Mouse (Mus musculus) mature B cell (primary cell): ENCODE results near the gene Vps52.
"Not testable (repeated sequence)": the region's sequence is repeated elsewhere in the genome, so short reads cannot be mapped to it uniquely, and the experiment has no call there.

Experiments
- in situ Hi-C: fragments of 300-500 bp; cut with MboI; formaldehyde crosslinking; loops from 2 replicates; pipeline ENCODE4 v1.14.3; 2019

Vps52 gene

DNA sequence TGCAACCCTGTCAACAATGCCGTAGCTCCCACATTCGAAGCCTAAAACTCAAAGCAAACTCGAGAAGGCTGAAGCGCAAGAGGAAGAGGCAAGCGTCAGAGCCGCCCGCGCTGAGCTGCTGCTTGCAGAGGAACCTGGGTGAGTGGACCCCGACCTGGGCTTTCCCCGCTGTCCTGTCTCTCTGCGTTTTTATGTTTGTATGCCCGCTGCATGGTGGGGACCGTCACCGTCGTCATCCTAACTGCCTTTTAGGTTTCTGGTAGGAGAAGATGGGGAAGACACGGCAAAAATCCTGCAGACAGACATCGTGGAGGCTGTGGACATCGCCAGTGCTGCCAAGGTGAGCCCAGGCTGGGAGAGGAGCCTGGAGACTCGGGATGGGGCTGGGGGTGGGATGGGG, 14.2 kb upstream of the Vps52 start:
- in situ Hi-C loops: no loop called here

DNA sequence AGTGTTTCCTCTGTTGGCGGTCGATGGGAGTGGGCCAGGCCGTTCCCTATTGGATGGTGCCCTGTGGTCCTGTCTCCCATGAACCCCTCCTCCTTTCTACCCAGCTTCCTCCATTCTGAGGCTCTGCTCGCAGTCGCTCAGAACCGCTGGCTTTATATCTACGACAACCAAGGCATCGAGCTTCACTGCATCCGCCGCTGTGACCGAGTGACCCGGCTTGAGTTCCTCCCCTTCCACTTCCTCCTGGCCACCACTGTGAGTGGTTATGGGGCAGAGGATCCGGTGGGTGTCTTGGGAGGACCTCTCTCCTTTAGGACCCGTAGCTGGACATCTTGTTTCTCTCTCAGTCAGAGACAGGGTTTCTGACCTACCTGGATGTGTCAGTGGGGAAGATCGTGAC, 12.2 kb upstream of the Vps52 start:
- in situ Hi-C loops: no loop called here

DNA sequence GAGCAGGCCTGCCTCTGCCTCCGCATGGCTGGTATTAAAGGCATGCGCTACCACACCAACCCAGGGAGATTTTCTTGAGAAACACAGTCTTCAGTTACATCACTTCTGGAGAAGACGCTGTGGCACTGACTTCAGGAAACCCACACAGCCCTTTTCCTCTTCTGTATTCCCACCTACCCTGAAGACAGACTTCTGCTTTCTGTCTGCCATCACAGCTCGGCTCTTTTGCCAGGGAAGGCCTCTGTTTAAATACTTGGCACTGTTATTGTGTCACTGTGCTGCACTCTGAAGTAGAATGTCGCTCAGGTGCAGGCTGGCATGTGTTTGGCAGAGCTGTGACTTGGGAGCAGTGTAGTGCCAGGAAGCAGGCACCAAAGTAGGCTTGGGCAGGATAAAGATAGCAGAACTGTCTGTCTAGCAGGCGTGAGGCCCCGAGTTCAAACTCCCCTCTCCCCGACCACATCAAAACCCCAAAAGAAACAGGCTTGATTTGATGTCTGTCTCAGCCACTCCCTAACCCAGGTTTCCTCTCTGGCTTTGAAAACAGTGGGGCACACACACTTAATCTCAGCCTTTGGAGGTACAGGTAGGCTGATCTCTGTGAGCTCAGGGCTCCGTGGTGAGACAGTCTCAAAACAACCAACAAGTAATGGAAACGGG, 8.1 kb upstream of the Vps52 start:
- in situ Hi-C loops: no loop called here

DNA sequence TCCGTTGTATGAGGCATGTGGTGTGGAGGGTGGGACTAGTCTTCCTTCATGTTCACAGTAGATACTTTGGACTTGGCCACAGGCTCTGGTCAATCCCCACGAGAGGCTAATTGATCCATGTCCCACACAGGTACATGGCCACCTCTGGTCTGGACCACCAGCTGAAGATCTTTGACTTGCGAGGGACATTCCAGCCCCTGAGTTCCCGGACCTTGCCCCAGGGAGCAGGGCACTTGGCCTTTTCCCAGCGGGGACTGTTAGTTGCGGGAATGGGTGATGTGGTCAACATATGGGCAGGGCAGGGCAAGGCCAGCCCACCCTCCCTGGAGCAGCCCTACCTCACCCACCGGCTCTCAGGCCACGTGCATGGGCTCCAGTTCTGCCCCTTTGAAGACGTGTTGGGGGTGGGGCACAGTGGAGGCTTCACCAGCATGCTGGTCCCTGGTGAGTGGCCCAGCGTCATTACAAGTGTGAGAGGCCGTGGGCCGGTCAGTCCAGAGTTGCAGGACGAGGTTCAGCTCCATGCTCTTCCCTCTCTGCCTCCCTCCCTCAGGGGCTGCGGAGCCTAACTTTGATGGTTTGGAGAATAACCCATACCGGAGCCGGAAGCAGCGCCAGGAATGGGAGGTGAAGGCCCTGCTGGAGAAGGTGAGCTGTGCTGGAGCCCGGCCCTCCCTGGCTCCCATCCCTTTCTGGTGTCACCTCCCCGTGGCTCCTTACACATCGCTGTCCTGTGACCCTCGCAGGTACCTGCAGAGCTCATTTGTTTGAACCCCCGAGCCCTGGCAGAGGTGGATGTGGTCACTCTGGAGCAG, 7.3 kb upstream of the Vps52 start:
- in situ Hi-C loops: no loop called here

DNA sequence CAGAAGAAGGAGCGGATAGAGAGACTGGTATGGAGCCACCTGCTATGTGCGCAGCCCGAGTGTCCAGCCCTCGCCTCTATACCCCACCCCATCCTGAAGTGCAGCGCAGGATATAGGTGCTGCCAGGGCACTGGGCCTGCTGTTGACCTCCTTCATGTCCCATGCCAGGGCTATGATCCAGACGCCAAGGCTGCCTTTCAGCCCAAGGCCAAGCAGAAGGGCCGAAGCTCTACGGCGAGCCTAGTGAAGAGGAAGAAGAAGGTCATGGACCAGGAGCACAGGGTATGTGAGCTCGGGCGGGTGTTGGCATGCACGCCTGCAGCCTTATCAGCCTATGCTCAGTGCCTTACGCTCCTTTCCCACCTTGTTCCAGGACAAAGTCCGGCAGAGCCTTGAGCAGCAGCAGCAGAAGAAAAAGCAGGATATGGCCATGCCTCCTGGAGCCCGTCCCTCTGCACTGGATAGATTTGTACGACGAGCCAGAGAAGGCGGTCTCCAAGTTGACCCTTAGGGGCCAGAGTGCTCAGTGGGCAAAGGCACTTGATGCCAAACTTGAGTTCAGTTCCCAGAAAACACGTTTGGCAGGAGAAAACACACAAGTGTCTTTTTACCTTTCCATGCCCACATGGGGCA, 6.6 kb upstream of the Vps52 start:
- in situ Hi-C loops: no loop called here

DNA sequence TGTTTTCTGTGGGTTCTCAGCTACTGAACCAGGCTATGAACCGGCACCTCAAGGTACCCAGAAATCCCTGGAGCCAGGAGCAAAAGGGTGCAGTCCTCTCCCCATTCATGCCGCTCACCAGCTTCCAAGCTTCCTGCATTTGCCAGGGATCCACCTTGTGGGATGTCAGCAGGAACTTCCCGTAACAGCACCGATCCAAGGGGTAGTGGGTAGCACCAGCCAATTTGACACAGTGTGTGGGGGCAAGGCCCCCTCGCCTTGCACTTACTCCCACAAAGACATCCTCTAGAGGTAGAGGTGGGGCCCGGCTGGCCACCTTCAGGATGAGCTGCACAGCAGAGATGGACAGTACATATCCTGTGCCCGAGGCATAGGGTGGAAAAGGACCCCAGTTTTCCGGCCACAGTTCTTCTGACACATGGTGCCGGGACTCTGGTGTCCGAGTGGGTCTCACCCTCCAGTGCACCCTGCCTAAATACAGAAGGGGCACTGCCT, 5.4 kb upstream of the Vps52 start:
- in situ Hi-C loops: no loop called here

DNA sequence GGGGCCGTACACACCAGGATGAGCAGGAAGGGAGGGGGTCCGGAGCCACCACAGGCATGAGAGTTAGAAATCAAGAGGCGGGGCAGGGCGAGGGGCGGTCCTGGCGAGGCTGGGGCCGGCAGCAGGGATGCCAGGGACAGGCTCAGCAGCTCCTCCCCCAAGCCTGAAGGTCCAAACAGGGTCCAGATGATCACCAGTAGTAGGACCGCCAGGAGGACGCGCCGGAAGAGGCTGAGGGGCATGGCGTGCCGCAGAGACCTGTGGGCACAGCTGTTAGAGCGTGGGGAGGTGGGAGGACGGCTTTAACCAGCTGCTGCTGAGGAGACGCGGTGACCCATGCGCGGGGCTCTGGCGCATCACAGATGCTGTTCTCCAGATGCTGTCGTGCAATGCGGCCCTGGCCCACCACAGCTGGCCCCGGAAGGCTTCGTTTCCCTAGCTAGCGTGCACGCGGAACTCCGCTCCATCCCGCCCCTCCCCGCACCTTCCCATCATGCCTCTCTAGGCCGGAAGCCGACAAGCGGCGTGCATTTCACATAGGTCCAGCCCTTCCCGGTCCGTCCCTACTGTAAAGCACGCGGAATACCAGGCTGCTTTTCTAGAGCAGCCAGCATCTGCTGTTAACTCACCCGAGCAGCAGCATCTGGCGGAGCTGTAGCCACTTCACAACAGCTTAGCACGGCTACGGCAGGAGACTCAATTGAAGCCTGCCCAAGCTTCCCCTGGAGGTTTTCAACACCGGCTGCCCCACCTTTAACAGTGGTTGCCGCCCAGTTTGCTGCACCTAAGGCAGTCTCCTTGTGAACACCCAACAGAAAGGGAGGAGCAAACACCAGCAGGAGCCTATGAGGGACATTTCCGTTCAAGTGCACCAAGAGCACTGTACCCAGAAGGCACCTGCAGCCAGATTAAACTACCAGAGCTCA, 4.3 kb upstream of the Vps52 start, which contains the start of gene B3galt4:
B3galt4 (minus strand) TSS at position 468 of the 926 bp plus-strand sequence.
- in situ Hi-C loops: no loop called here

DNA sequence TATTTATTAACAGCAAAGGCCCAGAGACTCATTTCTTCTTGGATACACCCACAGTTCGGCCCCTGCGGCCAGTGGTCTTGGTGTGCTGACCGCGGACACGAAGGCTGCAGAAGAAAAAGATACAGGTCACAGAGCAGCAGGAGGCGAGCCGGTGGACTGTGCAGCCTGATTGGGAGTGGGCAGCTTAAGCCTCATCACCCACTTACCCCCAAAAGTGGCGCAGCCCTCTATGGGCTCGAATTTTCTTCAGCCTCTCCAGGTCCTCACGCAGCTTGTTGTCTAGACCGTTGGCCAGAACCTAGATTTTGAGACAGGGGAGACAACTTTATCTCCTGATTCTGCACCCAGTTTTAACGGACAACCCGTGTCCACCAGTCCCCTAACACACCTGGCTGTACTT, 3.6 kb upstream of the Vps52 start:
- in situ Hi-C loops: not testable (repeated sequence)

DNA sequence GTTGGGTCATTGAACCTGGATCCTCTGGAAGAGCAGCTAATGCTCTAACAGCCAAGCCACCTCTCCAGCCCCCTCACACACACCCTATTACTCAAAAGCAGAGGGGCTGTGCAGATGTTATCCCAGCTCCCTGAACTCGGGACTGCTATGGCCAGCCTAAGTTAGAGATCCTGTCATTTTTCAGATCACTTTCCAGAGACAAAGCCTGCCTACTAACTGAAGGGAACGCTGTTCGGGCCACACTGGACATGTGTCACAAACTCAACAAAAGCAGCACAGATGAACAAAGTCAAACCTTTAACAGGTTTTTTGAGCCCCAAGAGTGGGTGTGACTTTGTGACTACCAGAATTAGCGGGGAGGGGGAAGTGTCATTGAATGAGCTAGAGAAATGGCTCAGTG, 2.7 kb upstream of the Vps52 start:
- in situ Hi-C loops: no loop called here

DNA sequence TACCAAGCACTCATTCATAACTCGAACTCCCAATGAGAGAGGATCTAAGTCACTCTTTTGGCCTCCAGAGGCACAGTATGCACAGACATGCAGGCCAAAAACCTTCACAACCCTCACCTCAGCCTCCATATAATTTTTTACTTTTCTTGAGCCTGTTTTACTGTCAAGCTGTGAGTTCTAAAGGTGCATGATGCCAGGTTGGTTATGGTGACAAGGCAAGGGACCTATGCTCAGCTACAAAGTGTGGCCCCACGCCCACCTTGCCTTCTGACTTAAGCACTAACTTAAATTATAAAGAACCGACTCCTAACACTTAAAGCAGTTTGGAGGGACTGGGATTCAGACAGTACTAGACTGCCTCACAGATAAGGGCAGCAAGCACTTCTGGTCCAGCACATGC, 2.3 kb upstream of the Vps52 start:
- in situ Hi-C loops: no loop called here

DNA sequence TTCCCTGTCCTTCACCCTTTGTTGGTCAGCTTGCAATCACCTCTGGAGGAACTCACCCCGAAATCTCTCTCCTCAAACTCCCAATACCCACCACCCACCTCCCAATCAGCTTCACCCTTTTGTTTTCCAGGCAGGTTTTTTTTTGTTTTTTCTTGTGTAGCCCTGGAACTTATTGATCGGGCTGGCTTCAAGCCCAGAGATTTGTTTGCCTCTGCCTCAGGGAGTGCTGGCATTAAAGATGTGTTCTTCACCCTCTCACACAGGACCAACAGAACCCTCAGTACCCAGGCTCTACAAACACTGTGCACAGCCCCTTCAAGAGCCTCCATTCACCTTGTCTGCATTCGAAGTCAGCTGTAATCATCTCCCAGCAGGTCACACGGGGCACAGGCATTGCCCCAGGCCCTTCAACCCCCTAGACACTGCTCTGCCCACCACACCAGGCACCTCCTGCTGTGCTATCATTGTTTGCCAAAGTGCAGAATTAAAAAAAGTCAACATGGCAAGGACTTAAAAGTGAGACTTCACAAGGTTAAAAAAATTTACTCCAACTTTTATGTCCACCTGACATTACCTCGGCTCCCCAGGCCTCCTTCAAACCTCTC, 1.5 kb upstream of the Vps52 start:
- in situ Hi-C loops: no loop called here

DNA sequence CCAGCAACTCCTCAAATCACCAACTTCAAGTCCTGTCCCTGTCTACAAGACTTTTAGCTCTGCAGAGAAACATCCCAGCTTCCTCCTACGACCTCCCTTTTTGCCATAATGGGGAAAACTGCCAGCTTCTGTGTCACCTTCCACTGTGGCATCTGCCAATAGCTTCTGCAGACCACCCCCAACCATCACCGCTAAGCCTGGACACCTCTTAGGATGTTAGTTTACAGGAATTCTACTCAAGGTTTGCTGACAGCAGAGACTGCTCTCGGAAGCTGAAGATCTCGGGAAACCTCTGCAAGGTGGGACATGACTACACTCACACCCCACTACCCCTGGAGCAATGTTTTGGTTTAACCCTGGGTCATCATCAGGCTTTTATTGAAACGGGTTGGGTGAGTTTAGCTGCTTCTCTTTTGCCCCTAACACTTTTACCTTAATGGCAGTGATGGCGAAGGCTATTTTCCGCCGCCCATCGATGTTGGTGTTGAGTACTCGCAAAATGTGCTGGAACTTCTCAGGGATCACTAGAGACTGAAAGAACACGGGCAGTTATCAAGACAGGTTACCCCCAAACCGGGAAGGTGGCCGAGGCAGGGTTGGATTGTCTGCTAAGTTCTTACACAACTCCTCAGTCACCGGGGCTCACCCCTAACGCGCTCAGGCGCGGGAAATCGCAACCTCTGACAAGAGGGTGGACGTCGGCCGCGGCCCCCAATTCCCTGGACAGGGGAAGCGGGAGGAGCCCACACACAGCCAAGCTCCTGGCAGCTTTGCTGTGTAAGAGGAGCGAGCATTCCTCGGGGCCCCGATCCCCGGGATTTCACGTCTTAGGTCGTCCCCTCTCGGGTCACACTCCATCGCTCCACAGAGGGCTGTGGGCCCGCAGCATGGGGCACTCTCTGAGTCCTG, 712 bp upstream of the Vps52 start:
- in situ Hi-C loops: no loop called here

DNA sequence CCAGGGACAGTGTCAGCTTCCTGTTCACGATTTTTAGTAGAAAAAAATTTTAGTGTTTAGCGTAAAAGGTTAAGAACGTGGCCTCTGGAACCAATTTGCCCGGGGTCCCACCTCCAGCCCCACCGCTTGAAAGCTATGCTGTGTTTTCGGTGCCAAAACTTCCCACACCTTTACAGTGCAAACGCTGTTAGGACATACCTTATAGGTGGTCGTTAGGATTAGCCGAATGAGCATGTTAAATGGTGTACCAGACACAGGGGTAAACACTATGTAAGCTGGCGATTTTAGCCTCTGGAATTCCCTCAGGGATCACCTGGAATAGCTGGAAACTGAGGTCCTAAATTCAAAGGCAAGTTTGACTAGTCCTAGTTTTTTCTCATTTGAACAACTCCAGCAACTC, 724 bp downstream of the Vps52 start:
- in situ Hi-C loops: no loop called here

DNA sequence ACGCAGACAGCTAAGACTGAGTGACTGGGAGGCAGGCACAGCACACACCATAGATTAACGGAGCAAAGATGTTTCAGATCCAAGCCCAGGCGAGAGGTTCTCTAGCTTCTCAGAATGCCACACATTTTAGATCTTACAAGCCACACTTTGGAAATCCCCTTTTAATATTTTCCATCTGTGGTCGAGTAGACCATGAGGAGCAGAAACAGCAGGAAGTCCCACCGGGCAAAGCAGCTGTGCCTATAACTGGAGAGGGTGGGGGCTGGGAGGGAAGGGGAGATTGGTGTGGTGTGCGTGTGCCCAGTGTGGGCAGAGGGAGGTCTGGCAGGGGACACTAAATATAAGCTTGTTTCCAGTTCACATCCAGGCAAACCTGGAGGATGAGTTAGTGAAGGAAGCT, 1.9 kb downstream of the Vps52 start:
- in situ Hi-C loops: no loop called here

DNA sequence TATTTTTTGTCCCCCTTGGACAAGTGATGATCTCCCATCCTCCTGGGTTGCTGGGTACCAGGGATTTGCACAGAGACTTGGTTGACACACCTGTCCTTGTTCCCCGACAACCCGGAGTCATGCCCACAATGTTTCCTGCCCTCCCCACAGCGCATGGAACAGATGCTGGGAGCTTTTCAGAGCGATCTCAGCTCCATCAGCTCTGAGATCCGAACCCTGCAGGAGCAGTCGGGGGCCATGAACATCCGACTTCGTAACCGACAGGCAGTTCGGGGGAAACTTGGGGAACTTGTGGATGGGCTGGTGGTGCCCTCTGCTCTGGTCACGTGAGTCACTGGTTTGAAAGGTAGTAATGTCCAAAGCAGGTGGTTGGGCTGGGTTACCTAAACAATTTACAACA, 2.8 kb downstream of the Vps52 start:
- in situ Hi-C loops: no loop called here

DNA sequence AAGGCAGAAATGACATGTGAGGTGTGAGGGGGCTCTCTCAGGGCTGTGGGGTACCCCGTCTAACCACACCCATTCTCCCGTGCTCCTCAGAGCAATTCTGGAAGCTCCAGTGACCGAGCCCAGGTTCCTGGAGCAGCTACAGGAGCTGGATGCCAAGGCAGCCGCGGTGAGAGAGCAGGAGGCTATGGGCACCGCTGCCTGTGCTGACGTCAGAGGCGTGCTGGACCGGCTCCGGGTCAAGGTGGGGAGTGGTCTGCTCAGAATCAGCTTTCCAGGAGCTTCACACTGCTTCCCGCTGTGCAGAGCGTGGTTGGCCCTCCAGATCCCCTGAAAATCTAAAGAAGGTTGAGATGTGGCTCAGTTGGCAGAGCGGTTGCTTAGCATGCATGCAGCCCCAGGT, 3.5 kb downstream of the Vps52 start:
- in situ Hi-C loops: no loop called here

DNA sequence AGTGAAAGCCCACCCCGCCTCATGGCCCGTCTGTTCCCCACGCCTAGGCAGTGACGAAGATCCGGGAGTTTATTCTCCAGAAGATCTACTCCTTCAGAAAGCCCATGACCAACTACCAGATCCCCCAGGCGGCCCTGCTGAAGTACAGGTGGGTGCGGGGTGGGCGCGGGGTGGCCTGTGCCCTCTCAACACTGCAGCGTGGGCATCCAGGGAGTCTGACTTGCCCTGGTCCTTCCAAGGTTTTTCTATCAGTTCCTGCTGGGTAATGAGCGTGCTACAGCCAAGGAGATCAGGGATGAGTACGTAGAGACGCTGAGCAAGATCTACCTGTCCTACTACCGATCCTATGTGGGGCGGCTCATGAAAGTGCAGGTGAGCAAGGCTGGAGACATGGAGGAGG, 4.3 kb downstream of the Vps52 start:
- in situ Hi-C loops: no loop called here

DNA sequence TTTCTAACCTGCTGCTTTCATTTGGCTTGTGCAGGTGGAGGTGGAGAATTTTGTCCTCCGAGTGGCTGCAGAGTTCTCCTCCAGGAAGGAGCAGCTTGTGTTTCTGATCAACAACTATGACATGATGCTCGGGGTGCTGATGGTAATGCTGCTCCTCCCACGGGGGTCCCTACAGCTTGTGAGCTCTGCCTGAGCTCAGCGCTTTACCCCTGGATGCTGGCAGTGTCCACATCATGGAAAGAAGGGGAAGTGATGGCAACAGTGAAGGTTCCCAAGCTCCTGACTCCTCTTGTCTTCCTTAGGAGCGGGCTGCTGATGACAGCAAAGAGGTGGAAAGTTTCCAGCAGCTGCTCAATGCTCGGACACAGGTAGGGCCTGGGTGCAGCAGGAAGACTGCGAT, 7.3 kb downstream of the Vps52 start:
- in situ Hi-C loops: no loop called here

DNA sequence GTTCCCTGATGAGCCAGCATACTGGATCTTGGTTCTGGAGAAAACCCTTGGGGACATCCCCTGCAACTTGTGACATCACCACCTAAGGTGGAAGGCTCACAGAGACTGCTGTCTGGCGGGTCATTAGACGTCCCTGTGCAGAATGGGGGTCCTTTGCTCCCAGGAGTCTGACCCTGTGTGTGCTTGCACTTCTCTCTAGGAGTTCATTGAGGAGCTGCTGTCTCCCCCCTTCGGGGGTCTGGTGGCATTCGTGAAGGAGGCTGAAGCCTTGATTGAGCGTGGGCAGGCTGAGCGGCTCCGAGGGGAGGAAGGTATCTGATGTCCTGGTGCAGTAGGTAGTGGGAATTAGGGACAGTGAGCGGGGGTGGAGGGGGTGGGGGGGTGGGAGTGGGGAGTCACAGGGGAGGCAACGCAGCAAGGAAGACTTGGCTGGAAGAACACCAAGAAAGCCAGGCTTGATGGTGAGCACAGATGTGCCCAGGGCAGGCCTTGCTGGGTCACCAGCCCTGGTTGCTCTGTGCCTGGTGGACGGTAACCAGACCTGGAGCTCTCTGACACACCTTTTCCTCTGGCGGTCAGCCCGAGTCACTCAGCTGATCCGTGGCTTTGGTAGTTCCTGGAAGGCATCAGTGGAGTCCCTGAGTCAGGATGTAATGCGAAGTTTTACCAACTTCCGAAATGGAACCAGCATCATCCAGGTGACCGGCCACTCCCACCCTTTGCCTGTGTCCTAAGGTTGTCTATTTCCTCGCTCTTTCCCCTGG, 9.7 kb downstream of the Vps52 start:
- in situ Hi-C loops: no loop called here
